Mouse (Mus musculus) lung, adult 2 months (tissue): ENCODE data around the gene Armh3.

Experiments
- CTCF ChIP-seq: fragments of 200-500 bp; IDR thresholded peaks from 2 replicates; pipeline ENCODE4 v1.5.1; 2011; ENCODE audit warnings: mild to moderate bottlenecking, low read length, control low read depth; ENCODE audit not compliant: insufficient read depth
- POLR2A ChIP-seq: fragments of 200-500 bp; IDR thresholded peaks from 2 replicates; pipeline ENCODE4 v1.6.1; 2011; ENCODE audit warnings: low read depth, mild to moderate bottlenecking, control low read depth, low read length, borderline replicate concordance; ENCODE audit errors: extremely low read depth

GRCm38 (mm10) chr19:46002279-46002678, 4.0 kb upstream of the Armh3 start:
- TF ChIP-seq POLR2A (no peak), CTCF (no peak)
